Mouse (Mus musculus) gastrocnemius, postnatal 10 days (tissue): Measurements from ENCODE around the gene Fbxo31. TPM values are rescaled to one million over a fixed set of nuclear protein-coding genes. Genes with fewer than 3 reads are reported as not detected.

Experiments
- DNase-seq: peaks from one replicate; pipeline ENCODE4 v3.0.0; 2021; ENCODE audit warnings: mixed read lengths
- total RNA-seq, 2 experiments: library from RNA; stranded (reverse); gene quantifications; 2 replicates each; pipeline ENCODE4 v1.2.3; 2021

Fbxo31 gene
- total RNA-seq, 2 experiments from 2014 or later, result 59.6 to 70.3 TPM

- DNase-seq, result peak; percentile 51
These were observed 27.3 kb downstream of the Fbxo31 start for GRCm38 (mm10) chr8:121551065-121551985.

GRCm38 (mm10) chr8:121550056-121550455 is 28.6 kb downstream of the Fbxo31 start:
- DNase-seq, result no peak

GRCm38 (mm10) chr8:121547132-121547531 is 31.5 kb downstream of the Fbxo31 start:
- DNase-seq, result peak; percentile 74

- no peak for DNase-seq
These were observed 33.7 kb downstream of the Fbxo31 start for GRCm38 (mm10) chr8:121544936-121545335.

GRCm38 (mm10) chr8:121544276-121544785 is 34.3 kb downstream of the Fbxo31 start, which contains the start of gene 1700018B08Rik:
Gene 1700018B08Rik (minus strand): TSS chr8:121544320.
- no peak for DNase-seq

GRCm38 (mm10) chr8:121542901-121543300 is 35.7 kb downstream of the Fbxo31 start:
- DNase-seq, result no peak

- no peak for DNase-seq
These were observed 36.7 kb downstream of the Fbxo31 start for GRCm38 (mm10) chr8:121541862-121542261.

- no peak for DNase-seq
These were observed 46.2 kb downstream of the Fbxo31 start for GRCm38 (mm10) chr8:121532381-121532780.

GRCm38 (mm10) chr8:121530639-121531038 is 48.0 kb downstream of the Fbxo31 start:
- DNase-seq, result no peak

- no peak for DNase-seq
These were observed 49.8 kb downstream of the Fbxo31 start for GRCm38 (mm10) chr8:121528790-121529189.

GRCm38 (mm10) chr8:121527751-121528150 is 50.9 kb downstream of the Fbxo31 start:
- DNase-seq, result no peak

GRCm38 (mm10) chr8:121526811-121527550 is 51.6 kb downstream of the Fbxo31 start:
- DNase-seq, result no peak

- DNase-seq, result no peak
These were observed 53.3 kb downstream of the Fbxo31 start for GRCm38 (mm10) chr8:121525111-121525818.

GRCm38 (mm10) chr8:121513429-121513828 is 65.2 kb downstream of the Fbxo31 start:
- peak; percentile 88 for DNase-seq

GRCm38 (mm10) chr8:121511751-121512150 is 66.9 kb downstream of the Fbxo31 start:
- no peak for DNase-seq

Other genes starting within 250 kb of the Fbxo31 start
- gene 1700018B08Rik, start 34.5 kb downstream of the Fbxo31 start, total RNA-seq, result not detected
- gene Map1lc3b, start 11.6 kb upstream of the Fbxo31 start, total RNA-seq, result 100 to 1,000 TPM; 101 to 106 TPM
- gene Zcchc14, start 74.1 kb upstream of the Fbxo31 start, total RNA-seq, result 10 to 100 TPM; 25.0 to 33.1 TPM
- under 1 TPM; 0.14 to 0.16 TPM for gene Jph3, start 150.8 kb upstream of the Fbxo31 start, total RNA-seq